Mouse (Mus musculus) monocyte, adult 5-6 weeks (primary cell): ENCODE data around the gene Tpk1. TPM values are rescaled to one million over a fixed set of nuclear protein-coding genes. Genes with fewer than 3 reads are reported as not detected.
A peak's percentile ranks its signal among the peaks of the same experiment; 100 is the strongest.

Source experiments
- ATAC-seq: fragments of 153-309, 156-312 bp; replicated peaks from 2 replicates; pipeline ENCODE4 v1.8.0; 2017; ENCODE audit warnings: mild to moderate bottlenecking; ENCODE audit not compliant: low TSS enrichment, insufficient number of reproducible peaks, severe bottlenecking, poor library complexity, low FRiP score
- total RNA-seq: library from RNA; stranded (forward); fragments of 200-1000, 200-491, 200-594 nt; gene quantifications from 3 replicates; pipeline ENCODE4 v1.2.3, GENCODE M21; 2017

The Tpk1 gene
- total RNA-seq, 1 experiment from 2014 or later, result 4.4 TPM

- no peak for ATAC-seq
These were observed 281.2 kb downstream of the Tpk1 start for GRCm38 (mm10) chr6:43384841-43385240.

GRCm38 (mm10) chr6:43384304-43384703 lies 281.8 kb downstream of the Tpk1 start:
- ATAC-seq, result no peak

GRCm38 (mm10) chr6:43382750-43383149 lies 283.3 kb downstream of the Tpk1 start:
- no peak for ATAC-seq

- peak; percentile 53; the same call in 1 of the 2 replicates for ATAC-seq
These were observed 283.8 kb downstream of the Tpk1 start for GRCm38 (mm10) chr6:43382284-43382683.

- ATAC-seq, result no peak
These were observed 292.9 kb downstream of the Tpk1 start for GRCm38 (mm10) chr6:43373206-43373605.

GRCm38 (mm10) chr6:43367434-43367945 lies 298.6 kb downstream of the Tpk1 start:
- ATAC-seq, result no peak

- no peak for ATAC-seq
These were observed 299.1 kb downstream of the Tpk1 start for GRCm38 (mm10) chr6:43366952-43367351.

- ATAC-seq, result no peak
These were observed 302.2 kb downstream of the Tpk1 start for GRCm38 (mm10) chr6:43363917-43364316.

GRCm38 (mm10) chr6:43363291-43363820 lies 302.7 kb downstream of the Tpk1 start:
- no peak for ATAC-seq

- no peak for ATAC-seq
These were observed 304.8 kb downstream of the Tpk1 start for GRCm38 (mm10) chr6:43361248-43361647.

GRCm38 (mm10) chr6:43360214-43360613 lies 305.9 kb downstream of the Tpk1 start:
- no peak for ATAC-seq

- ATAC-seq, result no peak
These were observed 311.4 kb downstream of the Tpk1 start for GRCm38 (mm10) chr6:43354562-43355241.

- ATAC-seq, result no peak
These were observed 312.6 kb downstream of the Tpk1 start for GRCm38 (mm10) chr6:43353446-43353845.

GRCm38 (mm10) chr6:43349083-43349482 lies 317.0 kb downstream of the Tpk1 start:
- ATAC-seq, result 0 out of 2 replicates have a peak, but pooled peaks have one; percentile 31

- no peak for ATAC-seq
These were observed 318.4 kb downstream of the Tpk1 start for GRCm38 (mm10) chr6:43347637-43348036.

- ATAC-seq, result no peak
These were observed 323.1 kb downstream of the Tpk1 start for GRCm38 (mm10) chr6:43343006-43343405.

- ATAC-seq, result no peak
These were observed 323.7 kb downstream of the Tpk1 start for GRCm38 (mm10) chr6:43342386-43342785.

- ATAC-seq, result no peak
These were observed 327.3 kb downstream of the Tpk1 start for GRCm38 (mm10) chr6:43338804-43339203.

GRCm38 (mm10) chr6:43337491-43337961 lies 328.6 kb downstream of the Tpk1 start:
- ATAC-seq, result no peak

GRCm38 (mm10) chr6:43335619-43336234 lies 330.4 kb downstream of the Tpk1 start:
- no peak for ATAC-seq
